In the genomic region with DNA sequence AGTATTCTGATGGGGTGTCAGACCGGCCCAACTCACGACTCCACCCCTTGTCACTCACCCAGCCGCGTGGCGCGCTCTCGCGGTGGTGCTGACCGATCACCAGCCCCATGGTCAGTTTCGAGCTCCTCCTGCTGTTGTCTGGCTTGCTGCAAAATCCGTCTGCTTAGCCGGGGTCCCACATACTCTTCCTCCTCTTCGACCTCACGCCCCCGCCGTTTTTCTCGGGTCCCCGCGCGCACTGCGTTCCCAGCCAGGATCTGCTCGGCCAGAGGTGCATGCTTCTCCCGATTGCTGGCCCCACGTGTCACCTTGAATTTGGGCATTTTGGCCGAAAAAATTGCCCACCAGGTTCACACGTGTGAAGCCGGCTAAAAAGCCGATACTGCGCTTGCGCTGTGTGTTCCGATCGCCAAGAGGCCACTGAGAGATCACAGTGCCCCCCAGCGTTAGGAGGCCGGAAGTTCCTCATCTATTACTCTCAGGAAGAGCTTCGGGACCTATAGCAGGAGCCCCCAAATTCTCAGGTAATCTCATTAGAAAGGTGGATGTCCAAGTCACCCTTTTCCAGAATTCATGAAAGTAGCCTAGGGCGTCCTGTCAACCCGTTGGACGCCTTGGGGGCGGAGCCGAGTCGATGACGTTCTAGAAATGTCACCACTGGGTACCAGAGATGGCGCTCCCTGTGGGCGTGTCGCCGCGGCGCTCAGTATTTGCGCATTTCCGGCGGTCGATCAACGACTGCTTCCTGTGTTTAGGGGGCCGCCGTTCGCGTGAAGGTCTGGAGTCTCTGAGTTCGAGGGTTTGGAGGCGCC, we compare ENCODE assay signal across 8 mouse cellular contexts. TPM values are rescaled to one million over a fixed set of nuclear protein-coding genes. Genes with fewer than 3 reads are reported as not detected.
A peak's percentile ranks its signal among the peaks of the same experiment; 100 is the strongest.
DNase-seq lines count a peak whose midpoint lies in the region; ATAC-seq lines count a peak whose summit lies in the region.

A gene (minus strand): TSS at position 644 of the 812 bp plus-strand sequence.
A gene (plus strand): TSS at position 734 of the 812 bp plus-strand sequence.
A gene (plus strand): TSS at position 741 of the 812 bp plus-strand sequence.

- intact Hi-C loops in left cerebral cortex, postnatal 14 days (cut with DNase I): loop anchor here (5.0 kb wide), 1 partner anchor 71 kb away; no protein-coding TSS in a partner anchor

- peak within 1 kb of the TSS; percentile 97 for H3K4me2 ChIP-seq in intestine, embryonic 14.5 days (ENCODE audit: low read length)

- no peaks in the 10 kb centered on the region for H3K27me3 ChIP-seq in intestine, embryonic 14.5 days (replicated peaks; ENCODE audit: control insufficient read depth, insufficient read depth, low read length)

- H3K4me1 ChIP-seq in intestine, embryonic 14.5 days (replicated peaks; ENCODE audit: control insufficient read depth, insufficient read depth, low read length): peaks cover 19% of the 10 kb centered on the region

- no peaks in the 10 kb centered on the region for H3K9me3 ChIP-seq in intestine, embryonic 14.5 days (ENCODE audit: control insufficient read depth, low read length)

- peak within 1 kb of the TSS; percentile 98 for H3K4me3 ChIP-seq in intestine, embryonic 14.5 days (ENCODE audit: low read depth, low read length)

- under 1% methylated on average over 59 of the region's 59 CpGs for WGBS in intestine, embryonic 14.5 days

- peak within 1 kb of the TSS; percentile 82 for H3K9ac ChIP-seq in intestine, embryonic 14.5 days (ENCODE audit: low read length)

- ATAC-seq in intestine, embryonic 14.5 days (replicated peaks; ENCODE audit: low FRiP score, low TSS enrichment, low read depth): peak; percentile 94

- peak within 1 kb of the TSS; percentile 76 for H3K27ac ChIP-seq in intestine, embryonic 14.5 days (ENCODE audit: low read depth)

- DNase-seq in adrenal gland, adult (ENCODE audit: inconsistent age in 2 of 2, low spot score in 1 of 2): peak; percentile 97 to 99
- DNase-seq in embryo, embryonic 10.5 days (ENCODE audit: low spot score): peak; percentile 98
- peak; percentile 94 for DNase-seq in gastrocnemius, postnatal 25 days
- peak; percentile 100 for DNase-seq in intestine, embryonic 14.5 days (ENCODE audit: low spot score)
- peak; percentile 97 to 98 for DNase-seq in left cerebral cortex, postnatal 14 days (ENCODE audit: low spot score in 2 of 2)
- DNase-seq in mesoderm, embryonic 11.5 days (ENCODE audit: low read depth, low spot score): peak; percentile 96
- DNase-seq in right cerebral cortex, postnatal 36 days (ENCODE audit: low spot score in 2 of 2): peak; percentile 95 to 97
- DNase-seq in yolk sac, embryonic 10.5 days (ENCODE audit: low spot score): peak; percentile 97

- H3K36me3 ChIP-seq in intestine, embryonic 14.5 days (ENCODE audit: control insufficient read depth, insufficient read depth, low read length): peaks cover 45% of the 10 kb centered on the region

RNA-seq across cellular contexts. Expression of the first gene that starts in this region (rescaled TPM):
- 10 to 100 TPM; 12.1 to 13.8 TPM for total RNA-seq in gastrocnemius, postnatal 25 days (2021)
- polyA plus RNA-seq in intestine, embryonic 14.5 days (2014; fragmentation: Nextera tagmentation; extraction: Ambion mirVana): 25.7 and 27.4 TPM in 2 replicates
- total RNA-seq in left cerebral cortex, postnatal 14 days (2021): 10 to 100 TPM; 21.0 to 21.1 TPM

RNA-seq across cellular contexts. Expression of the second gene that starts in this region (rescaled TPM):
- total RNA-seq in gastrocnemius, postnatal 25 days (2021): 10 to 100 TPM; 16.0 to 16.2 TPM
- 45.2 and 48.2 TPM in 2 replicates for polyA plus RNA-seq in intestine, embryonic 14.5 days (2014; fragmentation: Nextera tagmentation; extraction: Ambion mirVana)
- total RNA-seq in left cerebral cortex, postnatal 14 days (2021): 10 to 100 TPM; 20.8 to 28.9 TPM

RNA-seq across cellular contexts. Expression of the third gene that starts in this region (rescaled TPM):
- 1 to 10 TPM; 2.3 to 2.5 TPM for total RNA-seq in gastrocnemius, postnatal 25 days (2021)
- 1.6 and 1.8 TPM in 2 replicates for polyA plus RNA-seq in intestine, embryonic 14.5 days (2014; fragmentation: Nextera tagmentation; extraction: Ambion mirVana)
- 1 to 10 TPM; 5.8 to 7.4 TPM for total RNA-seq in left cerebral cortex, postnatal 14 days (2021)

Comparison
In these comparisons a context has a peak if more than half of its experiments do, and no peak if none do; other contexts are left out.
1. Peak in every context shown above with its lines: DNase-seq, ATAC-seq, H3K4me3 ChIP-seq and H3K27ac ChIP-seq.